Mouse (Mus musculus) embryonic stem cell, embryonic (primary cell): Measurements from ENCODE around the gene Kcng4.

Experiments
- CTCF ChIA-PET, 4 experiments: fragments of 300-600 bp in 2 of 4; fragments of 350-600 bp in 2 of 4; sonication (Branson Sonifier 250); formaldehyde crosslinking; loops; one replicate each; lab custom pipeline; 2022; ENCODE audit warnings: inconsistent platforms in 2 of 4; lab: Charles Lee
- POLR2A ChIA-PET, 4 experiments: fragments of 300-600 bp in 2 of 4; fragments of 350-600 bp in 2 of 4; sonication (Branson Sonifier 250); formaldehyde crosslinking; loops; one replicate each; lab custom pipeline; 2022; ENCODE audit warnings: antibody characterized with exemption in 4 of 4, inconsistent platforms in 1 of 4; lab: Charles Lee

Kcng4 gene

DNA sequence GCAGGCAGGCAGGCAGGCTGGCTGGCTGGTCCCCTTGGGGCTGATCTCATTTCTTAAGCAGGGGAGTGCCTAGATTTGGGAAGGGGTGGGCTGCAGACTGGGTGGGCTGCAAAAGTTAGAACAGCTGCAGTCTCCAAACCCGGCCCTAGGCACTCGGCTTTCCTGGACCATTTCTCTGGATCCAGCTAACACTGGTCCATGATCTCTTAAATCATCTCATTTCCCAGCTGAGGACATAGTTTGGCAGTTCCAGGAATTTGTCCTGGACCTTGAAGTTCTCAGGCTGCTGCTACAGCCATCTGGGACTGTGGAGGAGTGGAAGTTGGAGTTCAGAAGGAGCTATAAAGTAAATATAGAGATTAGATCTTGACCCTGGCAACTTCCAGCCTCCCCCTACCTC is 15.8 kb upstream of the Kcng4 start:
- POLR2A ChIA-PET = interaction anchor here in 2 of 4 experiments (0.6 to 1.1 kb wide), 4 partner anchors 93 to 250 kb away, joined by 3 to 4 read pairs (median 3); partner anchors contain the start of gene Mbtps1 (in 1 of the 2)
- CTCF ChIA-PET = interaction anchor here in 2 of 4 experiments (0.6 to 3.3 kb wide), 5 partner anchors 18 to 1468 kb away, joined by 4 to 9 read pairs (median 4); no protein-coding TSS in a partner anchor

DNA sequence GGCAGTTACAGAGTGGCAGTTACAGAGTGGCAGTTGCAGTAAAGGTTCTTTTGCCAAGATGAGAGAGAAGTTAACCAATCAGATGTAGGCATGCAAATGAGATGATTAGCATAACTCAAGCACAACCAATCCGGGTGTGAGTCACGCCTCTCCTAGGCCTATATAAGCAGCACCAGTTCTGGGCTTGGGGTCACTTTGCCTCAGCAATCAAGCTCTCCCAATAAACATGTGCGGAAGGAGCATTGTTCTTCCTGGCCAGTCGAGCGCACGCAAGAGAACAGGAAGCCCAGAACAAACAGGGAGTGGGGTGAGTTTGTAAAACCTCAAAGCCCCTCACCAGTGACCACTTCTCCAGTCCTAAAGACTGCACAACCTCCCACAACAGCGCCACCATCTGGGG is 11.4 kb upstream of the Kcng4 start:
- ChIA-PET POLR2A (interaction anchor here in 1 of 4 experiments (1.2 kb wide), 1 partner anchor 88 kb away, joined by 3 read pairs; the partner anchor contains the start of gene Mbtps1), CTCF (interaction anchor here (0.6 to 1.5 kb wide), 4 partner anchors 22 to 234 kb away, joined by 3 read pairs; no protein-coding TSS in a partner anchor)

DNA sequence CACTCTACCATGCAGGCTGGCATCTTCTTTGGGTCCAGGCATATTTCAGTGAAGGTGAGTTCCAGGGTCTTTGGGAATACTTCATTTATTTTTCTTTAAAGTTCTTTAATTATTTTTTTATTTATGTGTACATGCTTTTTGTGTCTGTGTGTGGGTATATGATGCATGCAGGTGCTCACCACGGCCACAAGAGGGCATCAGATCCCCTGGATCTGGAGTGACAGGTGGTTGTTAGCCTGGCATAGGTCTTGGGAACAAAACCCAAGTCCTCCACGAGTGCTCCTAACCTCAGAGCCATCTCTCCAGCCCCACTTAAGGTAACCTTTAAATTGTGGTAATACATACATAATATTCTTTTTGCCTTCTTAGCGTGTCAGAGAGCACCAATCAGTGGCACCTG is 10.7 kb upstream of the Kcng4 start:
- CTCF ChIA-PET = interaction anchor here in 2 of 4 experiments (0.6 to 1.3 kb wide), 3 partner anchors 30 to 595 kb away, joined by 3 to 4 read pairs (median 3); no protein-coding TSS in a partner anchor
- POLR2A ChIA-PET = no interaction called here

DNA sequence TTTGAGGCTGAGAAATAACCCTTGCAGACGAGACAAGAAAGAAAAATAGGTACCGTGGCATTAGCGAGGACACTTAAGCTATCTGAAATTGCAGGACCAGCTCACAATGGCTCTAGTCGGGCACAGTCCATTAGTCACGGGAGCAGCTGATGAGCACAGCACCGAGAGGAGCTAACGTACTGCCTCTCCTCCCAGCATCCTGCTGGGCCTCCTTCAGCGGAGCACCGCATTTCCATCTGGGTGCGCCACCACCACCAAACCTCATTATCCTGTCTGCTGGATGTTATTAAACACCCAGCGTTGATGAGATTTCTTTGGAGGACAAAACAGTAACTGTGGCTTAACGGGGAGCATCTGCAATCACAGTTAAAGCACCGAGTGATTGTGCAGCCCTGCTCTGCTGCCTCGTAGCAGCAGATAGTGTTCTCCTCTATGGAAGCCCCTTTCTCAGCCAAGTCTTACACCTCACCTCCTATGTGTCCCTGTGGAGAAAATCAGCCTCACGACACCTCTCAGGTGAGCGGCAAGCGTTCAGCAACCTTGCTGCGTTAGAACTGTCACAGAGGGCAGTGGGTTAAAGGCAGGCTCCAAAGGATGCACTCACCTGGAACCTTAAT is 9.6 kb upstream of the Kcng4 start:
- ChIA-PET POLR2A (interaction anchor here in 2 of 4 experiments (1.2 to 1.8 kb wide), 3 partner anchors 24 to 87 kb away, joined by 3 to 5 read pairs (median 4); partner anchors contain the start of gene Mbtps1 (in 2 of the 2)), CTCF (interaction anchor here in 3 of 4 experiments (0.9 to 1.8 kb wide), 9 partner anchors 12 to 233 kb away, joined by 3 to 10 read pairs (median 4); no protein-coding TSS in a partner anchor)

DNA sequence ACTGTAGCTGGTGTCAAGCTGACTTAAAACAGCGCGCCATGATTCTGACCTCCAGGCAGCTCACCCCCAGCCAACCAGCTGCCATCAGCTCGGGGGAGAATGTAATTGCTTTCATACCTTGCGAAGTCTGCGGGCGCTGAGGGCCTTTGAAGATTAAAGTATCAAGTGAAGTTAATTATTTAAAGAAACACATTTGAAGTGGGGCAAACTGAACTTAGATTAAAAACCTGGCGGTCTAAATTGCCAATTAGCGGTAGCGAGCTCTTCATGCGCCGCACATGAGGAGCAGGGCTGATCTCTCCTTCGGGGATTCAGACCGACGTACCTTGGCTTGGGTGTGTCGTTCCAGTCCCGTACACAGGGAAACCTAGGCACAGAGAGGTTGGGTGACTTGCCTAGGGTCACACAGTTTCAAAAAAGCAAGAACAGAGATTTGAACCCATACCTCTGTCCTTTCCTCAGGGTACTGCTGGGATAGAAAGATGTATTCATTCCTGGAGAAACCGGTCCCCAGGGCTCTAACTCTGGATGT is 9.0 kb upstream of the Kcng4 start:
- POLR2A ChIA-PET = interaction anchor here (0.6 to 1.8 kb wide), 6 partner anchors 9 to 290 kb away, joined by 3 to 5 read pairs (median 4); partner anchors contain the start of genes Mbtps1 (in 2 of the 4) and Kcng4 (in 1 of the 4)
- CTCF ChIA-PET = interaction anchor here in 3 of 4 experiments (0.7 to 1.8 kb wide), 10 partner anchors 12 to 328 kb away, joined by 3 to 10 read pairs (median 4); no protein-coding TSS in a partner anchor

DNA sequence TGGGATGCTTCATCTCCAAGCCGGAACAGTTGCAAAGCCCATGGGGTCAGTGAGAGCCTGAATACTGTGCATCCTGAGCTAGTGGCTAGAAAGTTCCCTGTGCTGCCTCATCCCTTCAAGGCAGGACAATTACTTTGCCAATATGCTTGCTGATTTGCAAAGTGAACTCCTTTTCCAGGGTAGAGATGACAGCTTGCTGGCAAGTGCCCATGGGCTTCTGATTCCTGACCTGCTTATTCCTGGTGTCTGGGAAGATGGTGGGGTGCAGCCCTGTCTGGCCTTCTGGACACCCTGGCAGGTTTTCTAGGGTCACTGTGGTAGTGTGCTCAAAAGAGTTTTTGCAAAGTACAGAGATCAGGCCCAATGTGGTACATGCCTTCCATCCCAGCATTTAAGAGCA is 7.5 kb upstream of the Kcng4 start:
- POLR2A ChIA-PET = interaction anchor here in 1 of 4 experiments (0.6 kb wide), 1 partner anchor 1813 kb away, joined by 3 read pairs; no protein-coding TSS in a partner anchor
- CTCF ChIA-PET = interaction anchor here in 2 of 4 experiments (0.6 to 1.0 kb wide), 3 partner anchors 26 to 199 kb away, joined by 3 read pairs; no protein-coding TSS in a partner anchor

DNA sequence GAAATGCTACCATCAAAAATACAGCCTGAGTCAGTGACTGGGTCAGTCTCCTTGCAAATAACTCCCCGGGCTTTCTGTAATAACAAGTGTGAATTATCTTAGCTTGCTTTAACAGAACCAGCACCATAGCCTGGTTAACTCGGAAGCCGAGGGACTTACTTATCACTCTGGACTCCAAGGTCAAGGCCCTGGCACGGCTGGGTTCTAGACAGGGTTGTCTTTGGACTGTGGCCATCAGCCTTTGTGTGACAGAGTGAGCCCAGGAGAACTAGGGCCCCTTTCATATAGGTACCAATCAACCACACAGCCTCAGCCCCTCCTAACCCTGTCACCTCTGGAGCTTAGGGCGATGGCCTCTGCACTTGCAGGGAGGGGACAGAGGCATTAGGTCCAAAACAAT is 5.6 kb upstream of the Kcng4 start:
- POLR2A ChIA-PET = no interaction called here
- CTCF ChIA-PET = interaction anchor here in 1 of 4 experiments (0.7 to 1.7 kb wide), 3 partner anchors 15 to 541 kb away, joined by 3 to 6 read pairs (median 3); no protein-coding TSS in a partner anchor

DNA sequence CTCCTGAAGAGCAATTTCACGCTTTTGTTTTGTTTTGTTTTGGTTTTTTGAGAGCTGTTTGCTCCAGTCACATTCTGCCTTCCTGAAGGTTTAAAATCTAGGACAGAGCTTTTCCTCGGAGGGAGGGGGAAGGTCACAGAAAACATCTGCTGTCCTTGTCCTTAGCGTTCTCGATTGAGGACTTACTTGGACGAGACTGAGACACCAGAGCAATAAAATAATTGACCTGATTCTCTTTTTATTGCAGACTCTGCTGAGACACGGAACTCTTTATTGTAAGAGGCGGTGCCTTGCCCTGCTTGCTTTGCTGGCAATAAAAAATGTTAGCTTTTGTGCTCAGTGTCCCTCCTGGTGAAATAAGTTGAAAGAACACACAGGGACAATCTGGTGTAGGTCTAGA is 4.3 kb upstream of the Kcng4 start:
- ChIA-PET POLR2A (interaction anchor here in 2 of 4 experiments (0.7 to 1.0 kb wide), 2 partner anchors 17 to 213 kb away, joined by 3 read pairs; no protein-coding TSS in a partner anchor), CTCF (interaction anchor here in 3 of 4 experiments (0.6 to 1.5 kb wide), 6 partner anchors 14 to 895 kb away, joined by 3 to 6 read pairs (median 4); no protein-coding TSS in a partner anchor)

DNA sequence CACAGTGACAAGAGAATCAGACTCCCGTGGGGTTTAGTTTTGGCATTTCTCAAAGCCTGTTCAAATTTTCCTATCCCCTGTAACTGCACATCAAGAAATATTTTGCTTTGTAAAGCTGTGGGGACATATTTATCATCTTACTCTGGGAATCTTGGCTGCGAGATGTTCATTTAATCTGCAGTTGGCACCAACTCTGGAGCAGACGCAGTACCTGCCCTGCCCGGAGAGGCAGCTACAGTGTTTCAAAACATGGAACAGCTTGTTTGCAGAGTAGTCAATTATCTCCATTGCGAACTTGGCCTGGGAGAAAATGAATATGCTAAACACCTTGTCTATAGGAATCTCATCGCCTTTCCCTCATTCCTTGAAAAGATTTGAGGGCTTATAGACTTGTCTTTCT is 2.8 kb upstream of the Kcng4 start:
- POLR2A ChIA-PET = interaction anchor here in 1 of 4 experiments (0.9 kb wide), 1 partner anchor 137 kb away, joined by 3 read pairs; the partner anchor contains the start of gene Slc38a8
- CTCF ChIA-PET = interaction anchor here in 2 of 4 experiments (0.5 to 1.1 kb wide), 2 partner anchors 9 to 10 kb away, joined by 3 read pairs; no protein-coding TSS in a partner anchor

DNA sequence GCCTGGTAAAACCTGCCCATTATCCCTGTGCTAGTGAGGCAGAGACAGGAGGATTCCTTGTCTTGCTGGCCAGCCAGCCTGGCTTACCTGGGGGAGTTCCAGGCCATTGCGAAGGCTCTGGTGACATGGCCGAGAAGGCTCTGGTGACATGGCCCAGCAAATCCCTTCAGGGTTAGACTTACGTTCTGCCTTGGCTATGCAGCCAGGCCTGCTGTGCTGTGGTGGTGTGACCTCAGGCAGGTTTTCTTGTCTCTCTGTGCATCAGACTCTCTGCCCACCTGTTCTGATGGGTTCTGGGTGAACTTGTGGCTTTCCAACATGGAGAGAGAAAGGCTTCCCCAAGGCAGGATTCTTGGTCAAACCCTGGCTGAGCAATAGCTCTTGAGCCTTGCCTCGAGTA is 1.9 kb upstream of the Kcng4 start:
- CTCF ChIA-PET = no interaction called here
- POLR2A ChIA-PET = interaction anchor here in 1 of 4 experiments (0.6 to 0.9 kb wide), 2 partner anchors 123 to 136 kb away, joined by 3 read pairs; partner anchors contain the start of gene Slc38a8

DNA sequence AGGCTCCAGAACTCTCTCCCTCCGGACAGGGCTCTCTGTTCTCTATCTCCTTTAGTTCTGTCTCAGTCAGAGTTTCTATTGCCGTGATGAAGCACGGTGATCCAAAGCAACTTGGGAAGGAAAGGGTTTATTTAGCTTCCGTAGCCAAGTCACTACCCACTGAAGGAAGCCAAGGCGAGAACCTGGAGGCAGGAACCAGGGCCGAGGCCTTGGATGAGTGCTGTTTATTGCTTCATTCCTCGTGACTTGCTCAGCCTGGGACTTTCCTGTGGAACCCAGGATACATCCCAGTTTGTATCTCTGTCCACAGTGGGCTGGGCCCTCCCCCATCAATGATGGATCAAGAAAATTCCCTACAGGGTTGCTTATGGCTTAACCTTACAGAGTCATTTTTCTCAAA is 1.3 kb upstream of the Kcng4 start:
- CTCF ChIA-PET = interaction anchor here in 3 of 4 experiments (0.6 to 1.3 kb wide), 3 partner anchors 11 to 33 kb away, joined by 3 to 4 read pairs (median 3); no protein-coding TSS in a partner anchor
- POLR2A ChIA-PET = interaction anchor here in 1 of 4 experiments (1.3 kb wide), 1 partner anchor 78 kb away, joined by 3 read pairs; the partner anchor contains the start of gene Mbtps1

DNA sequence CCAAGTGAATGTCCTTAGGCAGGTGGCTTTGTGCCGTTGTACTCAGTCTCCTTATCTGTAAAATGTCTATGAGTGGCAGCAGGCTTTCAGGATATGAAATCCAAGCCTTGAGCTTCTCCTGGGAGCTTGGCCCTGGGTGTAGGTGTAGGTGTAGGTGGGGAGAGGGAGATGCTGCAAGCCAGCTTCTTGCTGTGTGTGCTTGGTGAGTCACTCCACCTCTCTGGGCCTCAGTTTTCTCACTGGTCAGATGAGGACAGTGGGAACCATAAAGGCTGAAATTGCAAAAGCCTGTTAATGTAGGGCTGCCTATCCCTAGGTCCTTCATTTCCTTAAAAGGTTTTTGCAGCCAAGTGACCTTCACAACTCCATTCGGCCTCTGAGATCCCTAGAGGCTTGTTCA is 478 bp upstream of the Kcng4 start:
- ChIA-PET CTCF (interaction anchor here in 3 of 4 experiments (0.6 to 2.1 kb wide), 10 partner anchors 10 to 276 kb away, joined by 3 to 11 read pairs (median 4); no protein-coding TSS in a partner anchor), POLR2A (interaction anchor here in 3 of 4 experiments (0.6 to 1.8 kb wide), 4 partner anchors 11 to 983 kb away, joined by 3 to 17 read pairs (median 4); partner anchors contain the start of gene Mbtps1 (in 1 of the 3))

DNA sequence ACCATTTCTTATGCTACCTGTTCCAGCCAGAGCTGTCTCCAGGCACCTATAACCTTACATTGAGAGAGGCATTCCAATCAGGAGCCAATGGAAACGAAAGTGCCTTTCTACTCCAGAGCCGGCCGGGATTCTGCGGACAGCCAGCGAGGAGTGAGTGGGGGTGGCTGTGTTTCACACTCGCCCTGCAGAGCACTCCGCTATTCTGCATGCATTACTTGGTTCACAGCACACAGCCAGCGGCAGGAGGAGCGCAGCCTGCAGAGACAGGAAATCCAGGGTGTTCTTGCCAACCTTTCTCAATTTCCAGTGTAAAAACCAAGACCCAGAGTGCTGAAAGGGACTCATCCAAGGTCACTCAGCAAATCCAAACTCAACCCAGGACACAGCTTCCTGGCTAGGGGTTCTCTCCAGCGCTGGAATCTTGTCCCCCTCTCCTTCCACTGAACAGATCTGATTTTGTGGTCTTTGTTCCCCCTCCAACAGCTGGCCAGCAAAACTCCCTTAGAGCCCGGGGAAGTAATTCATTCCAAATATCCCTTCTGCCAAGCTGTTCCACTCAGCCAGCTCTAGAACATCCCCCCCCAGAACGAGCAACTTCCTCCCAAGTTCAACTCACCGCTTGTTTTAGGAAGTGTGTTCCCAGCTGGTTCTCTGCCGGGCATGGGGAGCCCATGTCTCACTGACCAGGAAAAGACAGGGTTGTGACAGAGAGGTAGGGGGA is 704 bp downstream of the Kcng4 start:
- ChIA-PET CTCF (interaction anchor here (0.6 to 2.1 kb wide), 8 partner anchors 21 to 223 kb away, joined by 3 to 11 read pairs (median 3); no protein-coding TSS in a partner anchor), POLR2A (interaction anchor here in 3 of 4 experiments (0.6 to 1.8 kb wide), 5 partner anchors 10 to 281 kb away, joined by 3 to 5 read pairs (median 4); no protein-coding TSS in a partner anchor)

DNA sequence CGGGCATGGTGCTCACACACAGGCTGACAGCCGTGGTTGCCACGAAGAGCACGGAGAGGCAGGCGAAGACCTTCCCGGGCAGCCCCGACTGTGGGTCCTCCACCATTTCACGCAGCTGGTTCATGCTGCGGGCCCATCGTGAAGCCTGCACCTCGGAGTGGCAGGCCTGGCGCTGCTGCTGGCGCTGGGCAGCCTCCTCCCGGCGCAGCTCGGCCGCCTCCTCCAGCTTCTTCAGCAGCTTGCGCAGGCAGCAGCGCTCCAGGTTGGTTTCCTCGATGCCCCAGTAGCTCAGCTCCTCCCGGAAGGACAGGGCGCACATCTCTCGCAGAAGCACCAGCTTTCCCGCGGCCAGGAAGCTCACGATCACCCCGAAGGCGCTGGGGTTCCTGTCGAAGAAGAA is 2.6 kb downstream of the Kcng4 start:
- POLR2A ChIA-PET = interaction anchor here in 3 of 4 experiments (0.6 to 2.6 kb wide), 18 partner anchors 8 to 618 kb away, joined by 3 to 16 read pairs (median 4); partner anchors contain the start of genes Mbtps1 (in 2 of the 3), Taf1c (in 2 of the 3), Adad2 (in 1 of the 3) and Tldc1 (in 1 of the 3)

DNA sequence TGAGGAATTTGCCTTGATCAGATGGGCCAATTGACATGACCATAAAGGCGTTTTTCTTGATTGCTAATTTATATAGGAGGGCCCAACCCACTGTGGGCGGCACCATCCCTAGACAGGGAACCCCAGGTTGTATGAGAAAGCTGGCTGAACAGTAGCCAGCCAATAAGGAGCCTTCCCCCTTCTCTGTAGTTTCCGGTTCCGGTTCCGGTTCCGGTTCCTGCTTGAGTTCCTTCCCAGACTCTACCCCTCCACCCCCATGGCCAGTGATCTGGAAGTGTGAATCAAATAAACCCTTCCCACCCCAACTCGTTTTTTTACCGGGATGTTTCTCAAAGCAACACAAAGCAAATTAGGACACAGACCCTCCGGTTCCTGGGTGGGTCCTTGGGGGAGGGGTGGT is 3.2 kb downstream of the Kcng4 start:
- ChIA-PET CTCF (interaction anchor here in 3 of 4 experiments (0.6 to 2.6 kb wide), 8 partner anchors 37 to 219 kb away, joined by 3 to 11 read pairs (median 4); no protein-coding TSS in a partner anchor), POLR2A (interaction anchor here in 3 of 4 experiments (0.5 to 2.6 kb wide), 14 partner anchors 9 to 619 kb away, joined by 3 to 16 read pairs (median 4); partner anchors contain the start of genes Mbtps1 (in 2 of the 3), Adad2 (in 1 of the 3), Taf1c (in 1 of the 3) and Tldc1 (in 1 of the 3))

More for the DNA sequence above, 2.6 kb downstream of the Kcng4 start:
- CTCF ChIA-PET = interaction anchor here (0.6 to 2.6 kb wide), 12 partner anchors 28 to 220 kb away, joined by 3 to 11 read pairs (median 4); partner anchors contain the start of gene Taf1c (in 1 of the 4)

DNA sequence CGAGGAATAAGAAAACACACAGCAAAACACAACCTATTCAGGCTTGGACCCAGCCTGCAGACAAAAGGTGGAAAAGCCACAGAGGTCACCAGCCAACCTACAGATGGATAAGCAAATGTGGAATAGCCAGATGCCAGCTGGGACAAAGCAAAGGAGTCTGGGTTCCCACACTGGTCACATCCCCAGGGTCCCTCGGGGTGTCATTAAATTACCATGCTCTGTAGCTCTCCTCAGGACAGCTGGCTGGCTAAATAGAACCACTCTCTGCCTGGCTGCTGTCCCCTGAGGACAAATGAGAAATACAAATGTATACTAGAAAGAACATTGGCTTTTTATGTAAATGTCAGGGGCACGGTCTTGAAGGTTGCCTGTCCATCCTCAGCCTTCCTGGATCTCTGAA is 4.6 kb downstream of the Kcng4 start:
- CTCF ChIA-PET = interaction anchor here in 1 of 4 experiments (0.6 to 1.7 kb wide), 2 partner anchors 29 to 39 kb away, joined by 6 read pairs; no protein-coding TSS in a partner anchor
- POLR2A ChIA-PET = interaction anchor here in 2 of 4 experiments (1.1 to 2.2 kb wide), 4 partner anchors 8 to 72 kb away, joined by 3 to 16 read pairs (median 9); partner anchors contain the start of gene Mbtps1 (in 1 of the 2)
